Mouse (Mus musculus): ENCODE results near the gene Cyp4f18. TPM values are rescaled to one million over a fixed set of nuclear protein-coding genes. Genes with fewer than 3 reads are reported as not detected.
"Not testable (repeated sequence)": the region's sequence is repeated elsewhere in the genome, so short reads cannot be mapped to it uniquely, and the experiment has no call there.

Cyp4f18 gene
- total RNA-seq, 1 experiment from 2014 or later: 1.1 TPM

- DNase-seq: no peak
These were observed 28.4 kb downstream of the Cyp4f18 start for GRCm38 (mm10) chr8:71981032-71981431.

GRCm38 (mm10) chr8:71974211-71974610, 35.2 kb downstream of the Cyp4f18 start:
- no peak for DNase-seq

GRCm38 (mm10) chr8:71971945-71972344, 37.5 kb downstream of the Cyp4f18 start:
- peak; percentile 57 for DNase-seq

- no peak for DNase-seq
These were observed 40.8 kb downstream of the Cyp4f18 start for GRCm38 (mm10) chr8:71968636-71969035.

- DNase-seq: no peak
These were observed 41.3 kb downstream of the Cyp4f18 start for GRCm38 (mm10) chr8:71968100-71968499.

GRCm38 (mm10) chr8:71967261-71967660, 42.2 kb downstream of the Cyp4f18 start:
- no peak for DNase-seq

- DNase-seq: no peak
These were observed 43.0 kb downstream of the Cyp4f18 start for GRCm38 (mm10) chr8:71966411-71966810.

GRCm38 (mm10) chr8:71965166-71965565, 44.3 kb downstream of the Cyp4f18 start:
- peak; percentile 34 for DNase-seq

- peak; percentile 53 for DNase-seq
These were observed 45.4 kb downstream of the Cyp4f18 start for GRCm38 (mm10) chr8:71964051-71964450.

- DNase-seq: no peak
These were observed 47.6 kb downstream of the Cyp4f18 start for GRCm38 (mm10) chr8:71961796-71962195.

- no peak for DNase-seq
These were observed 48.9 kb downstream of the Cyp4f18 start for GRCm38 (mm10) chr8:71960483-71960882.

GRCm38 (mm10) chr8:71954666-71955065, 54.8 kb downstream of the Cyp4f18 start:
- no peak for DNase-seq

- DNase-seq: not testable (repeated sequence)
These were observed 56.3 kb downstream of the Cyp4f18 start for GRCm38 (mm10) chr8:71952961-71953700.

- no peak for DNase-seq
These were observed 56.9 kb downstream of the Cyp4f18 start for GRCm38 (mm10) chr8:71952489-71952888.

- DNase-seq: peak; percentile 13
These were observed 57.8 kb downstream of the Cyp4f18 start for GRCm38 (mm10) chr8:71951436-71952161.

GRCm38 (mm10) chr8:71950482-71951221, 58.8 kb downstream of the Cyp4f18 start, which contains the start of gene Zfp961:
Gene Zfp961 (plus strand): TSS chr8:71951038.
- peak; percentile 98 for DNase-seq

GRCm38 (mm10) chr8:71948624-71949023, 60.8 kb downstream of the Cyp4f18 start:
- DNase-seq: no peak

GRCm38 (mm10) chr8:71941776-71942175, 67.7 kb downstream of the Cyp4f18 start:
- DNase-seq: no peak

- DNase-seq: peak; percentile 23
These were observed 68.9 kb downstream of the Cyp4f18 start for GRCm38 (mm10) chr8:71940293-71941208.
